Mouse (Mus musculus) brain, embryonic 14.5 days (tissue): ENCODE data around the gene Rcan3.

Experiments used
- CTCF ChIP-seq: fragments of 200-500 bp; IDR thresholded peaks from 2 replicates; pipeline ENCODE4 v1.5.1; 2012; ENCODE audit warnings: inconsistent platforms, mild to moderate bottlenecking, moderate library complexity, borderline replicate concordance; ENCODE audit not compliant: insufficient read depth, insufficient read length; ENCODE audit errors: extremely low read depth
- POLR2A ChIP-seq: fragments of 200-500 bp; IDR thresholded peaks from 2 replicates; pipeline ENCODE4 v1.6.1; 2012; ENCODE audit warnings: mild to moderate bottlenecking, inconsistent platforms, borderline replicate concordance; ENCODE audit not compliant: poor library complexity, insufficient read depth, insufficient read length, severe bottlenecking; ENCODE audit errors: extremely low read depth

DNA sequence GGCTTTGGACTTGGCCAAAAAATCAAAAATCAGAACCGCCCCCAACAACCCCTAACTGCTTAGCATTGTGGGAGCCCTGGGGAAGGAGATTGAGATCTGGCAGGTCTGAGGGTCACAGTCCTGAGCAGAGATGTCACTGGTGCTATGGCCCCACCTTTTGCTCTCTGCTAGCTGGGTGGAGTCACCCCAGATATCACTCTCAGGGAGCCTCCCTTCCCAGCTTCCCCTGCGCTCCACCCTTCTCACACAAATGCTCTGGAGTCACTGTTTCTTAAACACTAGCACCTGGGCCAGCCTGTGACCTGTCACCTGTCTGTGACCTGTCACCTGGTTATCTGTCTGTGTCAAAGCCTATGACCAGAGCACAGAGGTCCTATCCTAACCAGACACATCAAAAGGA is 28.7 kb downstream of the Rcan3 start:
- TF ChIP-seq CTCF, result no peak
- TF ChIP-seq POLR2A, result no peak
